Mouse (Mus musculus): ENCODE measurements around the gene Hnrnpdl.

GRCm38 (mm10) chr5:100085097-100085496 lies 45.6 kb upstream of the Hnrnpdl start:
- no peak for TF ChIP-seq CTCF (IDR thresholded peaks at IDR 0.05; ENCODE audit: low read depth, low read length)
- TF ChIP-seq POLR2A (IDR thresholded peaks at IDR 0.05; ENCODE audit: borderline replicate concordance, low read depth, low read length), result no peak
